Mouse (Mus musculus) MEL-GATA-1-ER (cell line): Measurements from ENCODE around the gene Hus1.

Source experiments
- DNase-seq: peaks from one replicate; pipeline ENCODE4 v3.0.0-alpha.2; 2012; ENCODE audit warnings: low read depth; ENCODE audit errors: extremely low read depth

The Hus1 gene

DNA sequence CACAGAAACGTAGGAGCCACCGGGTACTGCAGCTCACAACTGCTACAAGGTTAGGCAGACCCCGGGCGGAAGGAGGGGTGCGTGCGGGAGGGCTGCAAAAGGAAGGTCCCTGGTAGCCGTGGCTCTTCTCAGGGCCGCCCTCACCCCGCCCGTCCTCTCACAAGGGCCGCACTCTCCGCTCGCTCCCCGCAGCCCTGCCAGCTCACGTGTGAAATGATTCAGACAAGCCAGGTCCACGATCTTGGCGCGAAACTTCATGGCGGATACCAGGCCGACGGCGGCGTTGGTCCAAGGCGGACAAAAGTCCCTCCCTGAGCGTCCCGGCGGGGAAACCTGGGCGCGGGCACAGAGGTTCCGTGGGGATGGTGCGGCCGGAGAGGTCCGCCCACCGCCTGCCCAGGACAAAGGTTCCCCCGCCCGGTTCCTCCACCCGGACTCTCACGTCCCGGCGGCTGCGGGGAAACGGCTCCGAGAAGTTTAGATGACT is at the start of gene Hus1:
Gene Hus1 (minus strand): TSS at position 339 of the 487 bp plus-strand sequence.
- DNase-seq, result peak; percentile 54

DNA sequence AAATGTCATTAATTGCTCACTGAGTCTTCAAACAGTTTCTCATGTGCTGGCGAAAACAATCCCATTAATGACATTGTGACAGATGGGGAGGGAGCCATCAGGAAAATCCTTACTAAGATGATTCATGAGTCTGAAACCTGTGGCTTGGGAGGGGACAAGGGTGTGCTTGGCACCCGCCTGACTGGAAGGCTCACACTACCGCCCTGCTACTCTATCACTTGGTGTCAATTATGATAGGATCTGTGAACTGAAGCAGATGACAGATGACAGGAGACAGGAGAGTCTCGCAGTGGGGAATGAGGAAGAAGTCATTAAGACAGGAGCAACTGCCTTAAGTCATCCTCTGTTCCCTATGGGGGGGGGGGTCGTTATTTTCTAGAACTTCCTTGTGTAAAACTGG is 49.5 kb upstream of the Hus1 start:
- DNase-seq, result no peak

DNA sequence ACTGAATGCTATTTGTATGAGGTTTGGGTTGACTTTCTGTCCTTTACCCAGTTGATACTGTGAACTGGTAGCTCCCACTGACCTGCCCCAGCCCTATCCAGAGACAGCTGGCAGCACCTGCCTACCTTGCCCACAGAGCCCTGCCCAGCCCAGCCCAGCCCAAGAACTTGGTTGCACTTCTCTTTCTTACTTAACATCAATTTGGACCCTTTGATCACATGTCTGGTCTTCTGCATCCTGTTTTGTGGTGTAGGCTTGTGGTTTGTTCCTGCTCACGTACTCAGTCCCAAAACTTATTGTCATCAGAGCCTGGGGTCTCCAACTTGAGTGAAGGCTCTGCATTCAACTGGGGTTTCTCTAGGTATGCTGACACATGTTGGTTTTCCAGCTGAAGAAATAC is 49.0 kb upstream of the Hus1 start:
- no peak for DNase-seq

DNA sequence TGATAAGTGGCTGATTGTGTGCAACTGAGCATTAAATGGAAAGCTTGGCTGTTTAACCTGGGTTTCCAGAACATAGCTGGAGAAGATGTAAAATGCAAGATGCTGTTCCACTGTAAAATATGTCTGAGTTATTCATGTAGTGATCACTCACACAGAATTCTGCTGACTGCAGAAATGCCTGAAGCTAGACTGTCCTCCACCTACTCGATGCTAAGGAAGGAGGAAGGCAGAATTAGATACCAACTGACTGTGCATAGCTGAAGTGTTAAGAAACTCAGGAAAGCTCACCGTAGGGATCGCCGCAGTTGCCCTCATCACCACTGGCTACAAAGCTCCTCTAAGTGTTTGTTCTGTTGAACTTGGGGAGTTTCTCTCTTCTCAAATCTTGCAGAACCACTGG is 46.7 kb upstream of the Hus1 start:
- no peak for DNase-seq

DNA sequence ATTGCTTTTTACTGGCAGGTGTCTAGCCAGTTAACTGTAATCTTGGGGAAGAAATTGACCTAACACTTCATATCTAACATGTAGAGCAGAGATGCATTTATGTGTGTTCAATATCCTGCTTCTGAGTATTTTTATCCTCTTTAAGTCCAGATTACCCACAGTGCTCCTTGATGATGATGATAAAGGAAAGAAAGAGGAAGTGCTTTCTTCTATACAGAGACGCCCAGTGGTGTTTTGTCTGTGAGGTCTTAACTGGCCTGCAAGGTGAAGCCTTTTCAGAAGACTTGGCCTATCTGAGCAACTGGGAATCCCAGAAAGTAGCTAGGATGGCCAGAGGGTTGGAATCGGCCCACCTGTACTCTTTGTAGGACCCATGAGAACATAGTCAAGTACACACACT is 45.9 kb upstream of the Hus1 start:
- DNase-seq, result peak; percentile 27

DNA sequence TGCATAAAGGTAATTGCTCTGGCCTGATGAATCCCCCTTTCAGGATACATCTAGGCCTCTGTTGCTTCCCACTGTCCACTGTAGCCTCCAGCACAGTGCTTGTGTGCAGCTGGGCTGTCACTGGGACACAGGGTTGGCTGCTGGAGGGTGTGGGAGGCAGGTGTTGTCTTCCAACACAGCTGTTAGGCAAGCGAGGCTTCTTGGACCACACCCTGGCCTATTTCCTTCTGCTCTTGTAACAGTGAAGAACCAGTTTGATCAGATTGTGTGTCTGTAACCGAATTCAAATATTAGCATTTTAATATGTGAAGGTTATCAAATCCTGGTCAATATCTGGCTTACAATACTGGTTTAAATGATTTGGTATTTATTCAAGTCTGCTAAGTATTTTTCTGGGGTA is 40.9 kb upstream of the Hus1 start:
- no peak for DNase-seq

DNA sequence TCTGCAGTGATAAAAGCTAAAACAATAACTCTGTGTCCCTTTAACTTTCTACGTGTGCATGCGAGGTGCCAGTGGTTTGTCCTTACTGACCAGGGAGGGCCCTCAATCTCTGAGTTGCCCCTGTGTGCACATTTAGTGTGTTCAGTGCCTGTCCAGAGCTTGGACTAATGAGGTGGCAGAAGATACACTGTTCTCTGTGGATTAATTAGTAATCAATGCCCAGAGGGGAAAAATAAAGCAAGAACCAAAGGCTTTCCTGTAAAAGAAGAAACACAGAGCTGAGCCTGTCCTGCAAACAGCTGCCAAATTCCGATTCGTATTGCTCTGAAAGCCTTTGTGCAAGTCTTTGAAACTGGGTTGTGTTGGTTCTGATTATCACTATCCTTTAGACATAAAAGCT is 39.2 kb upstream of the Hus1 start:
- DNase-seq, result no peak

DNA sequence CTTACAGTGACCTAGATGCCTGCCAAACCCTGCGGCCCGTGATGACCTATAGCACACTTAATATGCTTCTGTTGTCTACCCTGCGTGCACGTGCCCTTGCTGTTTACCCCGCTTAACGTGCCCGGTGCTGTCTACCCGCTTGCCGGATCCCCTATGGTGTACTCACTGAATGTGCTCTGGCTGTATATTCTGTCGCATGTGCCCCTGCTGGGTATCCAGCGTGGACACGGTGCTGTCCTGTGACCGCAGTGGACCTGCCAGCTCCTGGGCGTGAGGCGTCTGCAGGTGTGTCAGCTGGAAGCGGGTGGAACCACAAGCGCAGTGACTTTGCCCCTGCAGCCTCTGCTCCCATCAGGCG is 37.7 kb upstream of the Hus1 start, which contains the start of gene Sun3:
Gene Sun3 (minus strand): TSS at position 289 of the 358 bp plus-strand sequence.
- DNase-seq, result no peak

DNA sequence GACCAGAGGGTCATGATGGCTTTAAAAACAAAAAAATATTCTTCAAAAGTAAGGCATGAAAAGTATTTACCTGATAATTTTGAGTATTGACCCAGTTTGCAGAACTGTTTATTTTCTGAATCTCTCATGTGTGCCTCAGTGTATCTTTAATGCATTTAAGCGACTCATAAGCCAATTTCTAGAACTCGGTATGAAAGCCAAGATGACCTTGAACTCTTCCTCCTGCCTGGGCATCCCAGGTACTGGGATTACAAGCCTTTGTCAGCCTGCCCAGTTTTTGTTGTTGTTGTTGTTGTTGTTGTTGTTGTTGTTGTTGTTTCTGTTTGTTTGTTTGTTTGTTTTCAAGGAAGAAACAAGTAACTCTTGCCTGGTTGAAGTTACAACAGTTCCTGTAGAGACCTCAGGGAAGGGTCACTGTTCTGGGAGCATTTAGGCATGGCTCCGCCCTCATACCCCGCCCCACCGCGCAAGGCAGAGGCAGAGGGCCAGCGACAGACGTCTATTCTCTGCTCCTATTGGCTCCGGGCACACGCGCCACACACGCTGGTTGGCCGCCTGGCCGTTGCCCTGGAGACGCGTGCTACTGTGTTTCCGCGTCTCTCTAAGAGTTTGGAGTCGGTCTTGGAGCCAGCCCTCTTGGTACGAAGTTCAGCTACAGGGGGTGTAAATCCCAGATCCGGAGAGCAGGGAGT is 37.2 kb upstream of the Hus1 start, which contains the start of gene Gm11992:
Gene Gm11992 (plus strand): TSS at position 584 of the 692 bp plus-strand sequence.
- DNase-seq, result peak; percentile 64

DNA sequence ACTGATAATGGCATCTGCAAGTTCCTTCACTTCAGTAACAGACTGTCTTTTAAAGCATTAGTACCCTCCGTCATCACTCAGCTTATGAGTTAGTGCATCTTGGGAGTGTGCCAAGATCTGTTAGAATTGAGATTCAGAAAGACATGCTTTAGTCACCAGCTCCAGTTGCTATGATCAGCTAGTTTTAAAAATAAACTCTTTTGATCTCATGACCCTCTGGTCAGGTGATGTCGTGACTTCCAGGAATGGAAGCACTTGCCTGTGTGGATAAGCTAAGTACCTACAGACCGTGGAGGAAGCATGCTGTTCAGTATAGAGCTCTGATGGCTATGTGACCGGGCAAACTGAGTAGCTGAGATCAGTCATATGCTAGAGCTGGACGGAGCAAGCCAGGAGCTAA is 36.1 kb upstream of the Hus1 start:
- DNase-seq, result no peak

DNA sequence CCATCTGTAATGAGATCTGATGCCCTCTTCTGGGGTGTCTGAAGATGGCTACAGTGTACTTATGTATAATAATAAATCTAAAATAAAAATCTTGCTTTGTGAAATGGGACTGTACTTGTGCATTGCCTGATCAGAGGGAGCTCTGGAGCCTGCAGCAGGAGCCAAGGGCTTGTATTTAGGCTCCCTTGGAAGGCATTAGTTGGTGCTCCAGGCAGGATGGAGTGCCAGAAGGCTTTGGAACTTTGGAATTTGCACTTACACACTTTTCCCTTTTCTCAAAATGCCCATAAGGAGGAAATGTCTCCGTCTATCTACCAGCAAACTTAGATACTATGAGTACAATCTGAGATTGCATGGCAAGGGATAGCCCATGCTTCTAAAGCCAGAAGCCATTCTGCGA is 35.6 kb upstream of the Hus1 start:
- no peak for DNase-seq

DNA sequence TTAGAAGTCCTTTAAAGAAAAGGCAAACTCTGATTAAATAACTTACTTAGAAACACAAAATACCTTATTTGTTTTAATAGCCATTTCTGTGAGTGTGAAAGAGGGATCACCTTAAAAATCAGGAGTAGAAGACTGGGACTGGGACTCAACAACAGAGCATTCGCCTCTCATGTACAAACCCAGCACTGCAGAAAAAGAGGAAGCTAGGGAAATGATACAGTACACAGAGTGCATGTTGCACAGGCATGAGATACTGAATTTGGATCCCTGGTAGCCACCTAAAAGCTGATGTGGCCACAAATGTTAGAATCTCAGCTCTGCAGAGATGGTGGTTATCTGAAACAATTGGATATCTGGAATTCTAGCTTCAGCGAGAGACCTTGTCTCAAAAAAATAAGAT is 20.5 kb upstream of the Hus1 start:
- DNase-seq, result no peak

DNA sequence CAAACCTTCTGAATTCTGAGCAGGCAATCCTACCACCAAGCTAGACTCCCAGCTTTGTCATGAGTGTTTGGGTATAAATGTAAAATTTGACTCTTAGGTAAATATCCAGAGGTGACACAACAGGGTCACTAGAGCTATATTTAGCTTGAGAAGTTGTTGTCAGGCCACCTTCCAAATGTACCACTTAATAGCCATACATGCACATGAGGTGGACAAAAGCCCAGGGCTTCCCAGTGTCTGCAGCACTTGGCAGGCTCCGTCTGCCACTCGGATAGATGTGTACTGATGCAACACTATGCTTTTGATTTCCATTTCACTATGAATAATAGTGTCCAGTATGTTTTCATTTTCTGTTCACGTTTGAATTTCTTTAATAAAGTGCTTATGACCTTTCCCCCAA is 14.2 kb upstream of the Hus1 start:
- DNase-seq, result no peak

DNA sequence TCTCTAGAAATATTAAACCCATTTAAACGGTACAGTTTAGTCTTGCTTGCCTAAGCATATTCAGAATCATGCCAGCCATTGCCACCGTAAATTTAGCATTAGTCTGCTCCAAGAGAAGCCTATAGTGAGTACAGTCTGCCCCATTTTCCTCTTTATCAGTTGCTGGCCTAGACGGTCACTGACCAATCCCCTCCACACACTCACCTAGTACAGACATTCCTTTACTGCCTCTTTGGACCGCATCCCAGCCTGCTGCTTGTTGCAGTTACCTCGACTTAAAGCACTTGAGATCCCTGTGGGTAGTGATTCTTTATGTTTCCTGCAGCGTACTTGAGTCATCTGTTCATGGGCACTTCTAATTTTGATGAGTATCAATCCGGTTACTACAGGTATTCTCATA is 13.8 kb upstream of the Hus1 start:
- no peak for DNase-seq

DNA sequence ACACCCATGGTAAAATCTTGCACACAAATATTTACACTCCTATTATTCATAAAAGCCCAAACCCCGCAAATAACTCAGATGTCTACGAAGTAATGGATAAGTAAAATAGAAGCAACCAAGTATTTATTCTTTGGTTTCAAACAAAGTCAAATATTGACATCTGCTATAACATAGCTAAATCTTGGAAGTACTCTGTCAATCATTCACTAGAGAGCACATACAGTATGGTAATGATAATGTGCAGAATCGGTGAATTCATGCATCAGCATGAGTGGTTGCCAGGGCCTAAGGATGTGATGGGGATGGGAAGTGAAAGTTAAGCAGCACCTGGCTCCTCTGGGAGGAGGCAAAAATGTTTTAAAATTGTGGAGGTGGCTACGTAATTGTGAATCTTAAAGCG is 9.2 kb upstream of the Hus1 start:
- DNase-seq, result no peak

DNA sequence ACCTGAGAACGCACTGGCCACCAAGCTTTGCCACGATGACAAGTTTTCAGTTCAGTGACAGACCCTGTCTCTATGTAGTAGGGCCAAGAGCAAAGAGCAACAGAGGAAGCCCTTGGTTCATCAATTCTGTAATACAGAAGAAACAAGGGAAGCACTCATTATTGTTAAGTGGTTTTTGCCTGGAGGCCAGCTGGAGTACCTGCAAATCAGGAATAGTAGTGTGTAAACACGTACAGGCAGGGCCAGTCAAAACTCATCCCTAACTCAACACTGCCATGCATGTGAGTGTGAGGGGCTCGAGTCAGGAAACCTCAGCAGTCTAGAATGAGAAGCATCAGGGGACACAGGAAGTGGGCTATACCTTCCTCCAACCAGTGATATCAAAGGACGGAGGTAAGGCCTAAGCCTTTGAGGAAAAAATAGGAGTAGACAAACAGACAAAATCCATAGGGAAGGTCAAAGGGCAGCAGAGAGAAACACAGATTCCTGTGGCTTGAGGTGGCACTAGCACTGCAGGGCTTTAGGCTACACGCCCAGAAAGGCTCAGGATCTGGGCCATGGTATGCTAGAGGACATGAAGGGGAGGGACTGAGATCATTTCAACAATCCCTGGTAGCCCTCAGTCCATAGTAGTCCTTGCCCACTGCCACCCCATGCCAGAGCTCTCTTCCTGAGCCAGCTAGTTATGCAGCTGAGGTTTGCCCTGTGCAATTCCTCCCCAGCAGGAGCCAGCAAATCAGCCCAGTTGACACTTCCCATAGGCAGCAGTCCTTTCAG is 7.7 kb upstream of the Hus1 start:
- no peak for DNase-seq

DNA sequence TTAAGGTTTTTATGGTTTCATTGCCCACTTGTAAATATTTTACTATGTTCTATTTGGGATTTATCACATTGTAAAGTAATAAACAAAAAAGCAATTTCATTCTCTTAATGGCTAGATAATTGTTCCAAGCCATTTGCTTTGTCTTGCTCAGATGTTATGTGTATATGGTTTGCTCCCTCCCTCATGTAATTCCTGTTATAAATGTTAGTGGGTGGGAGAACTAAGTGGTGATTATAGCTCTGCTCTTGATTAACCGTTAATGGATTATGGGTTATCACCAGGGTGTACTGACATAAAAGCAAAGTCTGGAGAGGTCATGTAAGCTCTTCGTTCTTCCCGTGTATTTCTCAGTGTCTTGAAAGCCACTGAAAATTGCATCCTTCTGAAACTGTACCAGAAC is 3.7 kb upstream of the Hus1 start:
- no peak for DNase-seq

DNA sequence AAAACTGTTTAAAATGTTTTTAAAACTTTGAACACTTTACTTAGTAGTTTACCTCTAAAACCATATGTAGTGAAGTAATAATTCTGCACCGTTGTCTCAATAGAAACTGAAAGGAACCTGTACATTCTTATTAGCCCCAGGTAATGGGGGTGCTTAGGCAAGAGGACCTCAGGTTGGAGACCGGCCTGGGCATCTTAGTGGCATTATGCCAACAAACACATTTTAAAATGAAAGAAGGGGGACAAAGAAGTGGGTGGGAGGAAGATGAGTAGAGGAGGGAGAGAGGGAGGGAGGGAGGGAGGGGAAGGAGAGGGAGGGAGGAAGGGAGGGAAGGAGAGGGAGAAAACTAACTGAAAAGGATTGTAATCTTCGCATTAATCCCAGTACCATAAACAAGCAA is 357 bp upstream of the Hus1 start:
- peak; percentile 30 for DNase-seq

DNA sequence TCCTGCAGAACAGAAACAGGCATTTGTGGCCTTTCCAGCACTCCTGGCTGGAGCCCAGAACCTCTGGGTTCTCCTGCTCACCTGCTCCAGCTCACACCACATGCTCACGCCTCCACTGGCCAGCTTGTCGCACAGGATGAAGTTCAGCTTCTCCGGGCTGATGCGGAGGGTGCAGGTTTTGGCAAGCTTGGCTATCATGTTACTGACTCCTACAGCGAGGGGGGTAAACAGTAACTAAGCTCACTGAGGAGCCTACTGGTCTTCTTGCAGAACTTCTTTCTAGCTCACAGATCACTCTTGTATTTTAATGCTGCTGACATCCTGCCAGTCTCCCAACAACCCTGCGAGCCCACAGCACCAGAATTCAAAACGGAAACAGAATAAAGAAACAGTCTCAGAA is 575 bp downstream of the Hus1 start:
- peak; percentile 46 for DNase-seq

DNA sequence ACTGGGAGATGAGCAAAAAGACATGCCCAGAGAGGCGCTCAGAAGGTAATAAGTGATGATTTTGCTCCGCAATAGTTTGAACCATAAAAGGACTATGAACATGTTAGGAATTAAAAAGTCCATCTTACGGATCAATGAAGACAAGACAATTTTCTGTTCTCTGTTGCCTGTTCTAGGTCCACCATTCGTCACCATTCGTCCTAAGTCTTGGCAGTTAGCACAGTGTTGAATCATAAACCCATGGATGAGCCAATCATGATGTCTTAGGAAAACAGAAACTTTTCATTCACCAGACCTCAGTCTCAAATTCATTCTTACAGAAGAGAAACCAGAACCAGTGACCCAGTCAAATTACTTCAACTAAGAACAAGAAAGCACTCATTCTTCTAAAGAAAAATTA is 2.2 kb downstream of the Hus1 start:
- DNase-seq, result no peak

DNA sequence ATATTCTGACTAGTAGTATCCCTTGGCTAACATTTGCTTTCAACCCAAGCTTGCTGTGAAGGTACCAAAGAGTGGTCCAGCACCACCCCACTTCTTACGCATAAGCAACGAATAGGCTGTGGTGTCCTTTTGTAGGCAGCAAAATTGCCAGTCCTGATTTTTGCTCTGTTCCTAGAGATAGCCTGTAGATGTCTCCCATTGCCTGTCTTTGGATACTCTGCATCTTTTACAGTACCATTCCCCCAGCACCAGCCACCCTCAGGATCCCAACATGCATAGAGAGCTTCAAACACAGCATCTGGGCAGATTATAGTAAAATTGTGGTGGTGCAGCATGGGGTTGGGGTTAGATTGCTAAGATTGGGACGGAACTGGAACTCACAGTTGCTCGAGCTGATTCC is 22.9 kb downstream of the Hus1 start:
- DNase-seq, result no peak

DNA sequence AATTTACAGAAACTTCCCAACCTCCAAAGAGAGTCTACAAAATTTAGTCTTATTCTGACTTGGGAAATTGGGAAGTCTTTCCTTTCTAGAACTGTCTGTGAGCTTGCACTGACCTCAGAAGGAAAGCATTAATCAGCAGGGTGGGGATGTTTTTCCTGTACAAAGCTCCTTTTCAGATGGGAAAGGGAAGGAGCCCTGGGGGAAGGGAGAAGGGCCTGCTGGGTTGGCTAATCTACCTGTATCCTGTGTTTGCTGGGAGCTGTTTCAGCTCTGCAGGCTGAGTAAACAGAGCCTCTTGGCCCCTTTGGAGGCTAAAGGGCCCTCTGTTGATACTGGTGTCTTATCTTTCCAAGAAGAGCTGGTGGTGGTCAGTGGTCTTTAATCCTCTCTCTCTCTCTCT is 24.9 kb downstream of the Hus1 start:
- DNase-seq, result no peak
